Mouse (Mus musculus) MEL (cell line): ENCODE data around the gene Snx7. TPM values are rescaled to one million over a fixed set of nuclear protein-coding genes. Genes with fewer than 3 reads are reported as not detected.

Experiments
- DNase-seq: peaks from one replicate; pipeline ENCODE4 v3.0.0; 2011; ENCODE audit warnings: low read depth, low spot score
- H3K27ac ChIP-seq: 2 replicates; pipeline ENCODE4 v1.5.1; 2012; ENCODE audit warnings: low read depth, mild to moderate bottlenecking, control low read depth, low read length, moderate library complexity; ENCODE audit not compliant: control insufficient read depth
- H3K27me3 ChIP-seq, 2 experiments: fragments of 150-350 bp in 1 of 2; sonication (generic) in 1 of 2; 2 replicates each; pipeline ENCODE4 v1.6.1; 2012; ENCODE audit warnings: low read length in 2 of 2, mild to moderate bottlenecking in 2 of 2, improper control_type of control experiment in 1 of 2, moderate library complexity in 1 of 2; ENCODE audit not compliant: insufficient read depth in 2 of 2, control insufficient read depth in 1 of 2
- H3K36me3 ChIP-seq, 2 experiments: 2 replicates each; pipeline ENCODE4 v1.6.1; 2012 to 2014; ENCODE audit warnings: low read length in 2 of 2, improper control_type of control experiment in 1 of 2, inconsistent platforms in 1 of 2, mild to moderate bottlenecking in 1 of 2; ENCODE audit not compliant: insufficient read depth in 2 of 2, control insufficient read depth in 1 of 2
- H3K4me1 ChIP-seq, 2 experiments: fragments of 150-350 bp in 1 of 2; sonication (generic) in 1 of 2; 2 replicates each; pipeline ENCODE4 v1.6.1; 2012; ENCODE audit warnings: low read length in 2 of 2, improper control_type of control experiment in 1 of 2, mild to moderate bottlenecking in 1 of 2; ENCODE audit not compliant: insufficient read depth in 2 of 2, control insufficient read depth in 1 of 2
- H3K4me3 ChIP-seq, 2 experiments: fragments of 150-350 bp in 1 of 2; sonication (generic) in 1 of 2; 2 replicates each; pipeline ENCODE4 v1.5.1; 2012; ENCODE audit warnings: low read depth in 2 of 2, low read length in 2 of 2, mild to moderate bottlenecking in 2 of 2, moderate library complexity in 2 of 2, control low read depth in 1 of 2, improper control_type of control experiment in 1 of 2; ENCODE audit not compliant: control insufficient read depth in 1 of 2, insufficient read depth in 1 of 2
- H3K79me2 ChIP-seq: 2 replicates; pipeline ENCODE4 v1.6.1; 2012; ENCODE audit warnings: mild to moderate bottlenecking, low read length, moderate library complexity; ENCODE audit not compliant: control insufficient read depth, poor library complexity, insufficient read depth
- H3K9ac ChIP-seq: 2 replicates; pipeline ENCODE4 v1.6.1; 2012; ENCODE audit warnings: low read depth, mild to moderate bottlenecking, control low read depth, low read length, moderate library complexity; ENCODE audit not compliant: control insufficient read depth, poor library complexity, severe bottlenecking
- H3K9me3 ChIP-seq: fragments of 150-350 bp; sonication (generic); replicated peaks from 2 replicates; pipeline ENCODE4 v1.6.1; 2012; ENCODE audit warnings: mild to moderate bottlenecking, low read length, improper control_type of control experiment, moderate library complexity; ENCODE audit not compliant: insufficient read depth
- BHLHE40 ChIP-seq: IDR thresholded peaks from 2 replicates; pipeline ENCODE4 v1.6.1; 2012; ENCODE audit warnings: low read depth, mild to moderate bottlenecking, inconsistent platforms, low read length, improper control_type of control experiment, borderline replicate concordance
- CHD1 ChIP-seq: IDR thresholded peaks from 2 replicates; pipeline ENCODE4 v1.6.1; 2012; ENCODE audit warnings: low read depth, mild to moderate bottlenecking, inconsistent platforms, low read length, improper control_type of control experiment
- CHD2 ChIP-seq: IDR thresholded peaks from 2 replicates; pipeline ENCODE4 v1.6.1; 2011; ENCODE audit warnings: low read length, improper control_type of control experiment
- CTCF ChIP-seq, 3 experiments: IDR thresholded peaks in 2 of 3; conservative IDR thresholded peaks in 1 of 3; 2 replicates each; pipeline ENCODE4 v1.5.1; 2011 to 2012; ENCODE audit warnings: low read length in 3 of 3, low read depth in 2 of 3, mild to moderate bottlenecking in 2 of 3, improper control_type of control experiment in 1 of 3, inconsistent platforms in 1 of 3, mixed read lengths in 1 of 3, moderate library complexity in 1 of 3; ENCODE audit not compliant: control insufficient read depth in 1 of 3, insufficient read depth in 1 of 3, poor library complexity in 1 of 3, severe bottlenecking in 1 of 3
- E2F4 ChIP-seq: IDR thresholded peaks from 2 replicates; pipeline ENCODE4 v1.6.1; 2011; ENCODE audit warnings: low read depth, low read length, improper control_type of control experiment, borderline replicate concordance
- ELF1 ChIP-seq: IDR thresholded peaks from 2 replicates; pipeline ENCODE4 v1.6.1; 2014; ENCODE audit warnings: low read depth, mild to moderate bottlenecking, inconsistent platforms, low read length, improper control_type of control experiment, moderate library complexity
- EP300 ChIP-seq, 2 experiments: IDR thresholded peaks; 2 replicates each; pipeline ENCODE4 v1.6.1; 2011; ENCODE audit warnings: improper control_type of control experiment in 2 of 2, low read length in 2 of 2, low read depth in 1 of 2, mild to moderate bottlenecking in 1 of 2
- GATA1 ChIP-seq: IDR thresholded peaks from 2 replicates; pipeline ENCODE4 v1.6.1; 2011; ENCODE audit warnings: low read depth, low read length, improper control_type of control experiment
- HCFC1 ChIP-seq: IDR thresholded peaks from 2 replicates; pipeline ENCODE4 v1.6.1; 2012; ENCODE audit warnings: low read depth, mild to moderate bottlenecking, inconsistent platforms, low read length, improper control_type of control experiment, moderate library complexity
- JUND ChIP-seq: IDR thresholded peaks from 2 replicates; pipeline ENCODE4 v1.6.1; 2011; ENCODE audit warnings: low read depth, mild to moderate bottlenecking, improper control_type of control experiment, low read length
- MAX ChIP-seq: IDR thresholded peaks from 2 replicates; pipeline ENCODE4 v1.6.1; 2011; ENCODE audit warnings: low read length, improper control_type of control experiment
- MXI1 ChIP-seq: IDR thresholded peaks from 2 replicates; pipeline ENCODE4 v1.6.1; 2011; ENCODE audit warnings: mild to moderate bottlenecking, low read depth, low read length, improper control_type of control experiment
- MYB ChIP-seq: IDR thresholded peaks from 2 replicates; pipeline ENCODE4 v1.6.1; 2011; ENCODE audit warnings: mild to moderate bottlenecking, low read depth, low read length, improper control_type of control experiment
- NELFE ChIP-seq: IDR thresholded peaks from 2 replicates; pipeline ENCODE4 v1.6.1; 2011; ENCODE audit warnings: low read depth, low read length, improper control_type of control experiment
- NRF1 ChIP-seq: IDR thresholded peaks from 2 replicates; pipeline ENCODE4 v1.6.1; 2014; ENCODE audit warnings: low read depth, mild to moderate bottlenecking, inconsistent platforms, low read length, improper control_type of control experiment, moderate library complexity; ENCODE audit not compliant: poor library complexity, insufficient read depth, severe bottlenecking
- POLR2AphosphoS2 ChIP-seq: IDR thresholded peaks from 2 replicates; pipeline ENCODE4 v1.6.1; 2011; ENCODE audit warnings: low read length, improper control_type of control experiment
- RAD21 ChIP-seq: IDR thresholded peaks from 2 replicates; pipeline ENCODE4 v1.6.1; 2011; ENCODE audit warnings: mild to moderate bottlenecking, low read depth, low read length, improper control_type of control experiment
- SIN3A ChIP-seq: IDR thresholded peaks from 2 replicates; pipeline ENCODE4 v1.6.1; 2012; ENCODE audit warnings: low read length, improper control_type of control experiment, inconsistent platforms
- TAL1 ChIP-seq: IDR thresholded peaks from 2 replicates; pipeline ENCODE4 v1.6.1; 2012; ENCODE audit warnings: mild to moderate bottlenecking, inconsistent platforms, low read length, moderate library complexity, mixed read lengths
- TBP ChIP-seq: IDR thresholded peaks from 2 replicates; pipeline ENCODE4 v1.8.0; 2011; ENCODE audit warnings: low read depth, low read length, improper control_type of control experiment
- TCF12 ChIP-seq: IDR thresholded peaks from 2 replicates; pipeline ENCODE4 v1.6.1; 2014; ENCODE audit warnings: low read depth, mild to moderate bottlenecking, inconsistent platforms, low read length, improper control_type of control experiment, moderate library complexity
- UBTF ChIP-seq: IDR thresholded peaks from 2 replicates; pipeline ENCODE4 v1.6.1; 2012; ENCODE audit warnings: low read depth, mild to moderate bottlenecking, inconsistent platforms, low read length, improper control_type of control experiment, moderate library complexity, borderline replicate concordance; ENCODE audit not compliant: insufficient read depth
- USF1 ChIP-seq: IDR thresholded peaks from 2 replicates; pipeline ENCODE4 v1.6.1; 2014; ENCODE audit warnings: low read depth, mild to moderate bottlenecking, inconsistent platforms, low read length, improper control_type of control experiment, moderate library complexity
- USF2 ChIP-seq, 2 experiments: IDR thresholded peaks; 2 replicates each; pipeline ENCODE4 v1.6.1; 2011 to 2012; ENCODE audit warnings: improper control_type of control experiment in 2 of 2, low read length in 2 of 2, borderline replicate concordance in 1 of 2, inconsistent platforms in 1 of 2, low read depth in 1 of 2, mild to moderate bottlenecking in 1 of 2; ENCODE audit not compliant: insufficient read depth in 1 of 2
- ZC3H11A ChIP-seq: IDR thresholded peaks from 2 replicates; pipeline ENCODE4 v1.6.1; 2012; ENCODE audit warnings: low read depth, mild to moderate bottlenecking, inconsistent platforms, low read length, improper control_type of control experiment
- ZKSCAN1 ChIP-seq: IDR thresholded peaks from 2 replicates; pipeline ENCODE4 v1.6.1; 2012; ENCODE audit warnings: low read depth, mild to moderate bottlenecking, inconsistent platforms, low read length, improper control_type of control experiment, moderate library complexity
- polyA plus RNA-seq, 2 experiments: library from polyadenylated mRNA; stranded (reverse) in 1 of 2; unstranded in 1 of 2; fragments of >175 nt in 1 of 2; fragments of >200 nt in 1 of 2; gene quantifications; 2 replicates each; pipeline versions ENCODE4 v1.2.1 to v1.2.4; 2012; ENCODE audit warnings: low replicate concordance in 2 of 2, low read depth in 1 of 2; ENCODE audit not compliant: insufficient read length in 2 of 2, insufficient read depth in 1 of 2, missing spikeins in 1 of 2
- total RNA-seq: library from RNA; depleted of rRNA; stranded (reverse); fragments of 300-350 nt; gene quantifications from 2 replicates; pipeline ENCODE4 v1.2.3, GENCODE M21; 2012

Snx7 gene
- total and polyA plus RNA-seq, 3 experiments = not detected

- Histone ChIP-seq H3K9ac (no peak overlapping the region), H3K4me3 (no peak overlapping the region), H3K27ac (no peak overlapping the region), H3K79me2 (no peaks in the 10 kb centered on the region), H3K4me1 (no peaks in the 10 kb centered on the region), H3K9me3 (no peaks in the 10 kb centered on the region), H3K27me3 (no peaks in the 10 kb centered on the region), H3K36me3 (no peaks in the 10 kb centered on the region)
- no peak for DNase-seq
- no peak for TF ChIP-seq E2F4
- TF ChIP-seq BHLHE40 = no peak
- TF ChIP-seq CHD1 = no peak
- TF ChIP-seq RAD21 = no peak
- TF ChIP-seq ELF1 = no peak
- no peak for TF ChIP-seq TBP
- TF ChIP-seq NELFE = no peak
- no peak for TF ChIP-seq USF1
- no peak for TF ChIP-seq MXI1
- TF ChIP-seq CTCF (IDR thresholded peaks at IDR 0.05 in 2 of 3, conservative IDR thresholded peaks at IDR 0.05 in 1 of 3; ENCODE audit: control insufficient read depth in 1 of 3, insufficient read depth in 1 of 3, low read depth in 2 of 3, low read length in 3 of 3, poor library complexity in 1 of 3, severe bottlenecking in 1 of 3) = no peak
- no peak for TF ChIP-seq EP300 (IDR thresholded peaks at IDR 0.05; ENCODE audit: low read depth in 1 of 2, low read length in 2 of 2)
- no peak for TF ChIP-seq TCF12
- TF ChIP-seq MYB = no peak
- no peak for TF ChIP-seq HCFC1
- TF ChIP-seq TAL1 = no peak
- TF ChIP-seq UBTF = no peak
Measured at GRCm38 (mm10) chr3:117842658-117843057, 26.1 kb downstream of the Snx7 start.

- Histone ChIP-seq H3K27ac (no peak overlapping the region), H3K4me1 (no peaks in the 10 kb centered on the region), H3K4me3 (no peak overlapping the region), H3K9ac (no peak overlapping the region), H3K27me3 (no peaks in the 10 kb centered on the region), H3K36me3 (no peaks in the 10 kb centered on the region), H3K9me3 (no peaks in the 10 kb centered on the region), H3K79me2 (no peaks in the 10 kb centered on the region)
- TF ChIP-seq ELF1 (no peak), E2F4 (no peak), JUND (no peak), NELFE (no peak), UBTF (no peak), CHD1 (no peak), TBP (no peak), CHD2 (no peak), ZC3H11A (no peak), ZKSCAN1 (no peak), SIN3A (no peak), NRF1 (no peak), BHLHE40 (no peak), USF2 (IDR thresholded peaks at IDR 0.05; ENCODE audit: borderline replicate concordance in 1 of 2, insufficient read depth in 1 of 2, low read depth in 1 of 2, low read length in 2 of 2) (no peak), RAD21 (no peak), GATA1 (no peak), POLR2AphosphoS2 (no peak), MAX (no peak)
- DNase-seq = no peak
Measured at GRCm38 (mm10) chr3:117839867-117840545, 28.7 kb downstream of the Snx7 start.
